Mouse (Mus musculus): ENCODE results near the gene Capn9. TPM values are rescaled to one million over a fixed set of nuclear protein-coding genes. Genes with fewer than 3 reads are reported as not detected.

Capn9 gene
- total RNA-seq (2021), result under 1 TPM in 1 of 2 experiments, not detected in 1; 0.13 TPM
- long read RNA-seq, result 0 reads

DNA sequence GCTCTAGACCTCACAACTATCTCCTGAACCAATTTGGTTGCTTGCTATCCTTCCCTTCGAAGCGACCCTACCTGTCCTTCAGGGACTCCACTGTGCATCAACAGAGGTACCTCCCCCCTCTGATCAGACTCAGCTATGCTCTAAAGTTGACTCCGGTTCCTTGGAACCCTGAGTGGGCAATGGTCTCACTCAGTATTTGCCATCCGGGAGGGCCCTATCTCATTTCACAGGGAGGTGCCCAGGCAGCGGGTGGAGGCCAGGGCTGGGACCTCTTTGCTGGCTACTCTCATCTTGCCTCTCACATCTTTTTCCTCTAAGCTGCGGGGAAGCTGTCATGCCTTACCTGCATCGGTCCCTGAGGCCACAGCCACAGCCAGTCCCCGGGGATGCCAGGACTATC, at the start of gene Capn9:
TSS of gene Capn9 (plus strand) at position 301 of the 400 bp plus-strand sequence.
- DNase-seq (ENCODE audit: low spot score in 2 of 2), result no peak

DNA sequence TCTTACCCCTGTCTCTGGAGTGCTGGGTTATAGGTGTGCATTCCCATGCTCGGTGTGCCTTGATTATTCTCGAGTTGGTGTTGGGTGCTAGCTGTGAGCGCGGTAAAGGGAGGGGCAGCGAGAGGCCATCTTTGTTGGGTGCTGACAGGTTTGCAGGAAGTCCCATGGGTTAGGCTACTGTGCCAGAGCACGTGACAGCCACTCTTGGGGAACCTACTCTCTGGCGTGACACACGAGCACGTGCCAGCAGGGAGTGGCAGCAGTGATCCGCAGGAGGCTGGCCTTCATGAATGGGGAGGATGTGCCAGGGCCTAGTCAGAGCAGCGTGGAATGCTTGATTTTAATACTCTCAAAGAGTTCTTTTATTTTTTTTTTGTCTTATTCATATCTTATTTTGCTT, 49.6 kb upstream of the Capn9 start:
- DNase-seq (ENCODE audit: low spot score in 2 of 2), result no peak

DNA sequence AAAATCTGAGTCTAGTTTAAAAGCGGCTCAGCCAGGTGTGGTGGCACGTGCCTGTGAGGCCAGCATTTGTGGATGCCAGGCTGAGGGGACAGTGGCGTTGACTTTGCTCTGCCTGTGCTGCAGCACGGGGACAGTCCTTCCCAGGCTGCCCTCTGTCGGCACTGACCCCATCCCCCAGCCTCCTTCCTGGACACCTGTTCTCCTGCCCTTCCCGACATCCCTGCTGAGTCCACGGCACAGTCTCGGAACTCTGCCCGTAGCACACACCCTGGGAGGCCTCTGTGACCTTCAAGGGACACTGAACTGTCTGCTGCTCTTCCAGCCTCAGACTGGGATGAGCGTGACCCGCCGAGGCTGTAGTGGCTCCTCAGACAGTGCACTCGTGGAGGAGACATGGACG, 45.8 kb upstream of the Capn9 start:
- no peak for DNase-seq (ENCODE audit: low spot score in 2 of 2)

DNA sequence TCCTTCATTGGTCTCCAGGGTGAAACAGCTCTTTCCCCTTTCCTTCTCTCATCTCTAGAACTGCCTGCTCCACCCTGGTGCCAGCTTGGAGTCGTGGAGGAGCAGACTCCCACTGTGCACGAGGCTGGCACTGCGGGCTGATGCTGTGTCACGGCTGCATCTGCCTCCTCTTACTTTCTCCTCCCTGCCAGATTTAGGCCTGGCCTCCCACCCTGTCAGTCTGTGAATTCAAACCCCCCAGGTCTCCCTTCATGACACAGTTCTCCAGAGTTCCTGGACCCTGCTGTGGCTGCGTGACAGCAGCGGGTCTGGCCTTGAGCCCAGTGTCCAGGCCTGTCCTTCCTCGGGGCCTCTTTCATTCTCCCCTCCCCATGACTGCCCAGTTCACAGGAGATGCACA, 45.4 kb upstream of the Capn9 start:
- no peak for DNase-seq (ENCODE audit: low spot score in 2 of 2)

- DNase-seq (ENCODE audit: low spot score in 2 of 2), result no peak
These were observed 44.9 kb upstream of the Capn9 start for GRCm38 (mm10) chr8:124530996-124531395.

DNA sequence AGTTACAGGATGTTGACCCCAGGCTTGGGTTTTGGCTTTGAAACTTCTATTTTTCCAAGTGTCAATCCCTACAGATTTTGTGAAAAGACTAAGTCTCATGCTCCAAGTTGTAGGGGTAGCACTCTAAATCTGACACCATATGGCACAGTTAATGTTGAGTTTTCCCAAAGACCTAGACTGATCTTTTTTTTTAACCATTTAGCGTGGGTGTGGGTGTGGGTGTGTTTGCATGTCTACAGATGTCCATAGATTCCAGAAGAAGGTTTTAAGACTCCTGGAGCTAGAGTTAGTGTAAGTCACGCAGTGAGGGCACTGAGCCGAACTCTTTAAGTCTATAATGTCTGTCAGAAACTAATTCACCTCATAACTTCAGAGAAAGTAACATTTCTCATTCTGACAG, 43.3 kb upstream of the Capn9 start:
- DNase-seq (ENCODE audit: low spot score in 2 of 2), result no peak

DNA sequence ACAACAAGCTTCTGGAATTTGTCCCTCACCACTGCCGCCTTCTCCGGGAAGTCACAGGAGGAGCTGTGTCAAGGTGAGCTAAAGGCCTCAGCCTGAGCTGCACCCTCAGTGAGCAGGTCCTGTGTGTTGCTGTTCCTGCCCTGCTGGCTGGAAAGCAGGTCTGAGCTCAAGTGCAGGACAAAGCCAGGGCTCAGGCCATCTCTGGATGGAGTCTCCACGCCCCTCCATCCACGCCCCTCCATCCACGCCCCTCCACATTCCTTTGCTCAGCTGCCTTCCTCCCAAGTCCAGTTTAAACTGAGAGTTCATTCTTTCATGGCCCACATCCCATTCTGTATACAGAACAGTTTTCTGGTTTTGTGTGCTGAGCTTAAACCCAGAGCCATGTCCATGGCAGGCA, 40.5 kb upstream of the Capn9 start:
- DNase-seq (ENCODE audit: low spot score in 2 of 2), result no peak

DNA sequence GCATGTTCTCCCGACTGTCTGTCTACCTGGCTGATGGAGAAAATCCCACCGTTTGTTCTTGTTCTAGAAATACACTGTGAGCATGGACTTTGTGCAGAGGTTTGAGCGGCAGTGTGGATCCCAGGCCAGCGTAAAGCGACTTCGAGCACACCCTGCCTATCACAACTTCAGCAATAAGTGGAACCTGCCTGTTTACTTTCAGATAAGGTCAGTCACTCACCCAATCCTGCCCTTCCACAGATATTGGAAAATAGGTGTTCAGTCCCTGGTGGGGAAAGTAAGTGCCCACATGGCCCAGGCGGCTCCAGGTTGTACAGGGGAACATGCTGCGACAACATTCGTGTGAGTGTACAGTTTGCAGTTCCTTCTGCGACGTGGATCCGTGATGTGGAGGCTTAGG, 35.0 kb upstream of the Capn9 start:
- DNase-seq (ENCODE audit: low spot score in 2 of 2), result no peak

- DNase-seq (ENCODE audit: low spot score in 2 of 2), result no peak
These were observed 33.9 kb upstream of the Capn9 start for GRCm38 (mm10) chr8:124542001-124542400.

DNA sequence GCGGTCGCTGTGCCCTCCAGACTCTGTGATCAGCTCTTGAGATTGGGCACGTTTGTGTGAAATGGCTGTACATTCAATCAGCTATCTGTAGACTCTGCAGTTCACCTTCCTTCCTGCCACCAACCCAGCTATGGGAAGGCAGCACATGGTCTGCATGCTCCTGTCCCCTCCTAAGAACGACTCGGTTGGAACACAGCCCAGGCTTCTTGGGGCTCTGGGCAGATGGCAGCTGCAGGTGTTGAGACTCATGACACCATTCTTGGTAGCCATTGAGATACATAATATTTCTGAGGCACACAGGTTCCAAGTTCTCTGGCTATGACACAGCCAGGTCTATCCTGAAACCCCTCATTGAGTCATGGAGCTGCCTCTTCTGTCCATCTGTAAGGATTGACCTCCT, 32.6 kb upstream of the Capn9 start:
- no peak for DNase-seq (ENCODE audit: low spot score in 2 of 2)

GRCm38 (mm10) chr8:124546371-124546770, 29.5 kb upstream of the Capn9 start:
- DNase-seq (ENCODE audit: low spot score in 2 of 2), result no peak

GRCm38 (mm10) chr8:124546815-124547214, 29.1 kb upstream of the Capn9 start:
- no peak for DNase-seq (ENCODE audit: low spot score in 2 of 2)

DNA sequence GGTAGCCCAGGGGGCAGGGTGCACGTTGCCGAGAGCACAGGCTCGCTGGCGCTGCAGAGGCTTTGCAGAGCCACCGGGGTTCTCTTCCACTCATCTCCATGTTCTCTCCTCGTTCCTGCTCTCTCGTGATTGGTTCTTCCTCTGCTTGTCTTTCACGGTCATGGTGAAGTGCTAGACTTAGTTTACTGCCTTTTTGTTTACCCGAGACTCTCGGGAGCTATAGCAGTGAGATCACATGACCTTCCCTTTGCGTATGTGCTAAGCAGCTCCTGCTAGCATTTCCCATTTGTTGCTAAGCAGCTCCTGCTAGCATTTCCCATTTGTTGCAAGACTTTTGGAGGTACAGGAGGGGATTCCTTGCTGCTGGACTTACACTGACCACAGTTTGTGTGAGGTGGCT, 28.6 kb upstream of the Capn9 start:
- no peak for DNase-seq (ENCODE audit: low spot score in 2 of 2)

DNA sequence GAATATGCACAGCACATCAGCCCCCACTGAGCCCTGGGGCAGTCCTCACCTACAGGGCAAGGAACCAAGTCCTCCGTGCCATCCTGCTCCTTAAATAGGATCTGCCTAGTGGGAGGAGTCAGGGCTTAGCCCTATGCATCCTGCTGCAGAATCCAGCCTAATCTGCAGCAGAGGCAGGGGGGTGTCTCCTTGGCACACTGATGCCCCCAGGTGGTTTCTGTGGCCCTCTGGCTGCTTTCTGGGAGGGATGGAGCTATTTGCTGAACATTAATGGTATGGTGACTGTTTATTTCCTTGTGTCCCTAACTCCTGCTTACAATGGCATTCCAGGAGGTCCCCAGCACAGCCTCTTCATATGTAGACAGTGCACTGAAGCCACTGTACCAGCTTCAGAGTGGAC, 27.7 kb upstream of the Capn9 start:
- DNase-seq (ENCODE audit: low spot score in 2 of 2), result no peak

GRCm38 (mm10) chr8:124551011-124551661, 24.8 kb upstream of the Capn9 start:
- DNase-seq (ENCODE audit: low spot score in 2 of 2), result peak; percentile 39 to 52

GRCm38 (mm10) chr8:124555113-124555750, 20.7 kb upstream of the Capn9 start:
- no peak for DNase-seq (ENCODE audit: low spot score in 2 of 2)

DNA sequence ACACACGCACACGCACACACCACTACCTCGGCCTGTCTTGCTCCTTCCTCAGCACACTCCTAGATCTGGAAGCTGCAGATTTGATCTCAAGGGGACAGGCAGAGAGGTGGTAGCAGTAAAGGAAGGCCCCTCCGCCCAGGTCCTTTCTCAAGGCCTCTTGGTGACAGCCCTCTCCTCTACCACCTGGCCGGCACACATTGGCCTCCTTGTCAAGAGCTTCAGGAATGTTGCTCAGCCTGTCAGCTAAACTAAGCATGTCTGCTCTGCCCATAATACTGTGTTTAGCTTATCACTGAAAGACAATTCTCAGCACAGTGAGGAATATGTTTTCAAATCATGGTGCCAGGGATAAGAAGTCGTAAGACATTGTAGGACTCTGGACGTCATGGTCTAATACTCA, 19.7 kb upstream of the Capn9 start:
- DNase-seq (ENCODE audit: low spot score in 2 of 2), result no peak

DNA sequence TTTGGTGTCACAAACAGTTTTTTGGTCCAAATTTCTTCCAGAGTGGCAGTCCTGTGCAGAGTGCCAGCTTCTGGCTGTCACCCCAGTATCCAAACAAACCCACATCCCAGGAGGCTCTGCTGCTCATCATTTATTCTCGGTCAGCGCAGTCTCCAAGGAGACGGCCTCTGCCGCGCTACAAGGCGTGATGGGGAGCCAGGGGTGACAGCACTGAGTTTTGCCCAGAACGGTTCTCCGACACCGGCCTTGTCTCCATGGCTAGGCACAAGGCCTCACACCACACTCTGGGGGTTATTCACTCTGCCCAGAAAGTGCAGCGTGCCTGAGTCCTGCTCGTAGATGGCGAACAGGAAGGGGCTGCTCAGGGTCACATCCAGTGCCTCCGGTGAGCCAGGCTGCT, 19.3 kb upstream of the Capn9 start:
- DNase-seq (ENCODE audit: low spot score in 2 of 2), result peak; percentile 72 to 79

GRCm38 (mm10) chr8:124557476-124557875, 18.4 kb upstream of the Capn9 start:
- no peak for DNase-seq (ENCODE audit: low spot score in 2 of 2)

DNA sequence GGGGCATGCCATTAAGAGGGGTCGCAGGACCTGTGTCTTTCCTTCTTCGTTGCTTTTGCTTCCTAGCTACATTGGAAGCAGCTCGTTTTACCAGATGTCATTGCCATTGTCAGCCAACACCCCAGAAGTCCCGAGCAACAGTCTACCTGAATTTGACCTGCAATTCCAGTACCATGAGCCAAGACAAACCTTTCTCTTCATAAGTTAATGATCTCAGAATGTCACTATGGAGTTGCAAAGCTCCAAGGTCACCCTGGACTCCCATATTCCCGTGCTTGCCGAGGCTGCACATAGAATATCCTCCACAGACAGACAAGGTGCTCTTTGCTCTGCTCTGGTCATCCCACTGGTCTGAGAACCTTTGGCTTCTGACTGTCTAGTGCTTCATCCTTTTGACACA, 8.8 kb upstream of the Capn9 start:
- no peak for DNase-seq (ENCODE audit: low spot score in 2 of 2)

DNA sequence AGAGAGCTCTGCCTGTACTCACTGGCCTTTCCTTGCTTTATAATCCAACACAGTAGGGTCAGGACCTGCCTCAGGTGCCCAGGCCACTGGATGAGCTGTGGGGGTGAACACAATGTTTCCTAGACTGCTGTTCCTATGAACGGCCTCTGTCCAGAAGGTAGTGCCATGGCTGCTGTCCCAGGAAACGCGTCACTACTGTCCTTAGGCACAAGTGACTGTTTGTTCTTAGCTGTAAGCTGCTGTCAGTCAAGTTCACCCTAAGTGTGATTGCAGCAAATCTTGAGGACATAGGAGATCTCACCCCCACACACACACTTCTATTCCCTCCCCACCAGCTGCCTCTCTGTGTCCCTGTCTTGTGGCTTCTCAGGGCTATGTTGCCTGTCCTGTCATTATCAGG, 8.3 kb upstream of the Capn9 start:
- no peak for DNase-seq (ENCODE audit: low spot score in 2 of 2)

DNA sequence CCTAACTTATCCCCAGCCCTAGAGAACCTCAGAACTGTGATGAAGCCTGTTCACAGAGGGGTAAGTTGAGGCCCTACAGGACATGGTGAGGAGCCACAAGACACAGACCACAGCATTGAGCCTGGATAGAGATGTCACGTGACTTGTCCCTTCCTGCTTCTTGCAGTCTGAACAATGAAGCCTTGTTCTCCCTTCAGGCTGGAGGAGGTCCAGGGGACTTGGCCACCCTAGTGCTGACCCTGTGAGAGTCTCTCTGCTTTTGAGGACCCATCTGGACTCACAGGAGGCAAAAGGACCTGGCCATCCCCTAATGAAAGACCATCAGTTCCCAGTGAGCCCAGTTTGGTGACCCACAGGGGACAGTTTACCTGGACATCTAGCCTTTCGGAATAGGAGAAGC, 6.8 kb upstream of the Capn9 start:
- DNase-seq (ENCODE audit: low spot score in 2 of 2), result peak; percentile 51 to 52

- peak; percentile 52 for DNase-seq (ENCODE audit: low spot score in 2 of 2)
These were observed 6.3 kb upstream of the Capn9 start, which contains the start of gene Agt for GRCm38 (mm10) chr8:124569593-124569992. TSS of gene Agt (minus strand) at chr8:124569706.

Data from layer of hippocampus, postnatal 10 days (tissue).